Mouse (Mus musculus) MEL (cell line): Measurements from ENCODE around the gene Arhgap20. TPM values are rescaled to one million over a fixed set of nuclear protein-coding genes. Genes with fewer than 3 reads are reported as not detected.
A peak's percentile ranks its signal among the peaks of the same experiment; 100 is the strongest.

Source experiments
- DNase-seq: peaks from one replicate; pipeline ENCODE4 v3.0.0; 2011; ENCODE audit warnings: low read depth, low spot score
- H3K27ac ChIP-seq: 2 replicates; pipeline ENCODE4 v1.5.1; 2012; ENCODE audit warnings: low read depth, mild to moderate bottlenecking, control low read depth, low read length, moderate library complexity; ENCODE audit not compliant: control insufficient read depth
- H3K27me3 ChIP-seq, 2 experiments: fragments of 150-350 bp in 1 of 2; sonication (generic) in 1 of 2; 2 replicates each; pipeline ENCODE4 v1.6.1; 2012; ENCODE audit warnings: low read length in 2 of 2, mild to moderate bottlenecking in 2 of 2, improper control_type of control experiment in 1 of 2, moderate library complexity in 1 of 2; ENCODE audit not compliant: insufficient read depth in 2 of 2, control insufficient read depth in 1 of 2
- H3K36me3 ChIP-seq, 2 experiments: 2 replicates each; pipeline ENCODE4 v1.6.1; 2012 to 2014; ENCODE audit warnings: low read length in 2 of 2, improper control_type of control experiment in 1 of 2, inconsistent platforms in 1 of 2, mild to moderate bottlenecking in 1 of 2; ENCODE audit not compliant: insufficient read depth in 2 of 2, control insufficient read depth in 1 of 2
- H3K4me1 ChIP-seq, 2 experiments: fragments of 150-350 bp in 1 of 2; sonication (generic) in 1 of 2; 2 replicates each; pipeline ENCODE4 v1.6.1; 2012; ENCODE audit warnings: low read length in 2 of 2, improper control_type of control experiment in 1 of 2, mild to moderate bottlenecking in 1 of 2; ENCODE audit not compliant: insufficient read depth in 2 of 2, control insufficient read depth in 1 of 2
- H3K4me3 ChIP-seq, 2 experiments: fragments of 150-350 bp in 1 of 2; sonication (generic) in 1 of 2; 2 replicates each; pipeline ENCODE4 v1.5.1; 2012; ENCODE audit warnings: low read depth in 2 of 2, low read length in 2 of 2, mild to moderate bottlenecking in 2 of 2, moderate library complexity in 2 of 2, control low read depth in 1 of 2, improper control_type of control experiment in 1 of 2; ENCODE audit not compliant: control insufficient read depth in 1 of 2, insufficient read depth in 1 of 2
- H3K79me2 ChIP-seq: 2 replicates; pipeline ENCODE4 v1.6.1; 2012; ENCODE audit warnings: mild to moderate bottlenecking, low read length, moderate library complexity; ENCODE audit not compliant: control insufficient read depth, poor library complexity, insufficient read depth
- H3K9ac ChIP-seq: 2 replicates; pipeline ENCODE4 v1.6.1; 2012; ENCODE audit warnings: low read depth, mild to moderate bottlenecking, control low read depth, low read length, moderate library complexity; ENCODE audit not compliant: control insufficient read depth, poor library complexity, severe bottlenecking
- H3K9me3 ChIP-seq: fragments of 150-350 bp; sonication (generic); replicated peaks from 2 replicates; pipeline ENCODE4 v1.6.1; 2012; ENCODE audit warnings: mild to moderate bottlenecking, low read length, improper control_type of control experiment, moderate library complexity; ENCODE audit not compliant: insufficient read depth
- BHLHE40 ChIP-seq: IDR thresholded peaks from 2 replicates; pipeline ENCODE4 v1.6.1; 2012; ENCODE audit warnings: low read depth, mild to moderate bottlenecking, inconsistent platforms, low read length, improper control_type of control experiment, borderline replicate concordance
- CHD1 ChIP-seq: IDR thresholded peaks from 2 replicates; pipeline ENCODE4 v1.6.1; 2012; ENCODE audit warnings: low read depth, mild to moderate bottlenecking, inconsistent platforms, low read length, improper control_type of control experiment
- CHD2 ChIP-seq: IDR thresholded peaks from 2 replicates; pipeline ENCODE4 v1.6.1; 2011; ENCODE audit warnings: low read length, improper control_type of control experiment
- CTCF ChIP-seq, 3 experiments: IDR thresholded peaks in 2 of 3; conservative IDR thresholded peaks in 1 of 3; 2 replicates each; pipeline ENCODE4 v1.5.1; 2011 to 2012; ENCODE audit warnings: low read length in 3 of 3, low read depth in 2 of 3, mild to moderate bottlenecking in 2 of 3, improper control_type of control experiment in 1 of 3, inconsistent platforms in 1 of 3, mixed read lengths in 1 of 3, moderate library complexity in 1 of 3; ENCODE audit not compliant: control insufficient read depth in 1 of 3, insufficient read depth in 1 of 3, poor library complexity in 1 of 3, severe bottlenecking in 1 of 3
- E2F4 ChIP-seq: IDR thresholded peaks from 2 replicates; pipeline ENCODE4 v1.6.1; 2011; ENCODE audit warnings: low read depth, low read length, improper control_type of control experiment, borderline replicate concordance
- GABPA ChIP-seq: IDR thresholded peaks from 2 replicates; pipeline ENCODE4 v1.6.1; 2012; ENCODE audit warnings: low read depth, mild to moderate bottlenecking, inconsistent platforms, low read length, improper control_type of control experiment, moderate library complexity
- JUND ChIP-seq: IDR thresholded peaks from 2 replicates; pipeline ENCODE4 v1.6.1; 2011; ENCODE audit warnings: low read depth, mild to moderate bottlenecking, improper control_type of control experiment, low read length
- MAZ ChIP-seq: IDR thresholded peaks from 2 replicates; pipeline ENCODE4 v1.6.1; 2012; ENCODE audit warnings: low read depth, mild to moderate bottlenecking, inconsistent platforms, low read length, improper control_type of control experiment
- MEF2A ChIP-seq: IDR thresholded peaks from 2 replicates; pipeline ENCODE4 v1.6.1; 2014; ENCODE audit warnings: low read depth, mild to moderate bottlenecking, inconsistent platforms, low read length, improper control_type of control experiment; ENCODE audit not compliant: poor library complexity, insufficient replicate concordance, severe bottlenecking; ENCODE audit errors: extremely low read depth
- MXI1 ChIP-seq: IDR thresholded peaks from 2 replicates; pipeline ENCODE4 v1.6.1; 2011; ENCODE audit warnings: mild to moderate bottlenecking, low read depth, low read length, improper control_type of control experiment
- MYC ChIP-seq: IDR thresholded peaks from 2 replicates; pipeline ENCODE4 v1.6.1; 2011; ENCODE audit warnings: low read depth, mild to moderate bottlenecking, low read length, improper control_type of control experiment, moderate library complexity
- POLR2A ChIP-seq, 2 experiments: IDR thresholded peaks; 2 replicates each; pipeline ENCODE4 v1.6.1; 2011 to 2012; ENCODE audit warnings: low read length in 2 of 2, mild to moderate bottlenecking in 2 of 2, control low read depth in 1 of 2, improper control_type of control experiment in 1 of 2, low read depth in 1 of 2, moderate library complexity in 1 of 2; ENCODE audit not compliant: control insufficient read depth in 1 of 2, insufficient read depth in 1 of 2, poor library complexity in 1 of 2
- RCOR1 ChIP-seq: IDR thresholded peaks from 2 replicates; pipeline ENCODE4 v1.6.1; 2012; ENCODE audit warnings: low read depth, mild to moderate bottlenecking, inconsistent platforms, low read length, improper control_type of control experiment
- SIN3A ChIP-seq: IDR thresholded peaks from 2 replicates; pipeline ENCODE4 v1.6.1; 2012; ENCODE audit warnings: low read length, improper control_type of control experiment, inconsistent platforms
- SMC3 ChIP-seq: IDR thresholded peaks from 2 replicates; pipeline ENCODE4 v1.6.1; 2011; ENCODE audit warnings: low read depth, low read length, improper control_type of control experiment
- TBP ChIP-seq: IDR thresholded peaks from 2 replicates; pipeline ENCODE4 v1.8.0; 2011; ENCODE audit warnings: low read depth, low read length, improper control_type of control experiment
- USF2 ChIP-seq, 2 experiments: IDR thresholded peaks; 2 replicates each; pipeline ENCODE4 v1.6.1; 2011 to 2012; ENCODE audit warnings: improper control_type of control experiment in 2 of 2, low read length in 2 of 2, borderline replicate concordance in 1 of 2, inconsistent platforms in 1 of 2, low read depth in 1 of 2, mild to moderate bottlenecking in 1 of 2; ENCODE audit not compliant: insufficient read depth in 1 of 2
- ZC3H11A ChIP-seq: IDR thresholded peaks from 2 replicates; pipeline ENCODE4 v1.6.1; 2012; ENCODE audit warnings: low read depth, mild to moderate bottlenecking, inconsistent platforms, low read length, improper control_type of control experiment
- ZKSCAN1 ChIP-seq: IDR thresholded peaks from 2 replicates; pipeline ENCODE4 v1.6.1; 2012; ENCODE audit warnings: low read depth, mild to moderate bottlenecking, inconsistent platforms, low read length, improper control_type of control experiment, moderate library complexity
- ZNF384 ChIP-seq: IDR thresholded peaks from 2 replicates; pipeline ENCODE4 v1.6.1; 2012; ENCODE audit warnings: low read depth, mild to moderate bottlenecking, inconsistent platforms, low read length, improper control_type of control experiment
- polyA plus RNA-seq, 2 experiments: library from polyadenylated mRNA; stranded (reverse) in 1 of 2; unstranded in 1 of 2; fragments of >175 nt in 1 of 2; fragments of >200 nt in 1 of 2; gene quantifications; 2 replicates each; pipeline versions ENCODE4 v1.2.1 to v1.2.4; 2012; ENCODE audit warnings: low replicate concordance in 2 of 2, low read depth in 1 of 2; ENCODE audit not compliant: insufficient read length in 2 of 2, insufficient read depth in 1 of 2, missing spikeins in 1 of 2
- total RNA-seq: library from RNA; depleted of rRNA; stranded (reverse); fragments of 300-350 nt; gene quantifications from 2 replicates; pipeline ENCODE4 v1.2.3, GENCODE M21; 2012

Gene Arhgap20
- total and polyA plus RNA-seq, 3 experiments: not detected

GRCm38 (mm10) chr9:51750144-51750543, 15.0 kb upstream of the Arhgap20 start:
- H3K9me3 ChIP-seq: no peaks in the 10 kb centered on the region
- H3K4me1 ChIP-seq: no peaks in the 10 kb centered on the region
- H3K79me2 ChIP-seq: no peaks in the 10 kb centered on the region
- H3K9ac ChIP-seq: no peak overlapping the region
- no peak overlapping the region for H3K27ac ChIP-seq
- TF ChIP-seq ZC3H11A: no peak
- no peak for TF ChIP-seq MYC
- no peak for TF ChIP-seq CHD2
- TF ChIP-seq TBP: no peak
- TF ChIP-seq MAZ: no peak
- no peak for TF ChIP-seq POLR2A (IDR thresholded peaks at IDR 0.05; ENCODE audit: control insufficient read depth in 1 of 2, insufficient read depth in 1 of 2, low read depth in 1 of 2, low read length in 2 of 2, poor library complexity in 1 of 2)
- no peak for TF ChIP-seq RCOR1
- no peak for TF ChIP-seq E2F4
- TF ChIP-seq MXI1: no peak
- no peak for TF ChIP-seq USF2 (IDR thresholded peaks at IDR 0.05; ENCODE audit: borderline replicate concordance in 1 of 2, insufficient read depth in 1 of 2, low read depth in 1 of 2, low read length in 2 of 2)
- TF ChIP-seq CTCF (IDR thresholded peaks at IDR 0.05 in 2 of 3, conservative IDR thresholded peaks at IDR 0.05 in 1 of 3; ENCODE audit: control insufficient read depth in 1 of 3, insufficient read depth in 1 of 3, low read depth in 2 of 3, low read length in 3 of 3, poor library complexity in 1 of 3, severe bottlenecking in 1 of 3): no peak
- no peak for TF ChIP-seq JUND
- no peak for TF ChIP-seq SIN3A
- TF ChIP-seq BHLHE40: no peak
- TF ChIP-seq GABPA: no peak
- no peak for TF ChIP-seq ZKSCAN1
- TF ChIP-seq CHD1: no peak
- no peak for TF ChIP-seq ZNF384
- TF ChIP-seq SMC3: no peak
- no peak for TF ChIP-seq MEF2A
- no peaks in the 10 kb centered on the region; a peak in 2 of 4 replicates for H3K27me3 ChIP-seq
- DNase-seq: no peak
- no peaks in the 10 kb centered on the region for H3K36me3 ChIP-seq
- H3K4me3 ChIP-seq: no peak overlapping the region

DNA sequence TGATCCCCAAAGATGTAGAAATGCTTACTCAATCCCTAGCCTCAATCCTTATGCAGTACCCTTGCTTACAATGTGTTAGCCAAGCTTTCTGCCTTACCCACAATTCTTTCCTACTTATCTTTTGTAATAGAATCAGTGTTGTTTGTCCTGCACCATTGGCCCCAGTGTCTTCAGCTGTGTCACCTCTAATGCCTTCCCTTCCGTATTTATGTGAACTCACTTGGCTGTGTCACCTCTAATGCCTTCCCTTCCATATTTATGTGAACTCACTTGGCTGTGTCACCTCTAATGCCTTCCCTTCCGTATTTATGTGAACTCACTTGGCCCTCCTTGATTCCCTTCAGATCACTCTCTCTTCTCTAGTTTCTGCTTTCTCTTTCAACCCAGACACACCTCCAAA, 4.1 kb upstream of the Arhgap20 start:
- TF ChIP-seq MYC (no peak), POLR2A (IDR thresholded peaks at IDR 0.05; ENCODE audit: control insufficient read depth in 1 of 2, insufficient read depth in 1 of 2, low read depth in 1 of 2, low read length in 2 of 2, poor library complexity in 1 of 2) (no peak), TBP (no peak)
- Histone ChIP-seq H3K27me3 (no peaks in the 10 kb centered on the region; a peak in 1 of 4 replicates), H3K36me3 (no peaks in the 10 kb centered on the region), H3K27ac (no peak overlapping the region), H3K4me1 (no peaks in the 10 kb centered on the region), H3K9ac (no peak overlapping the region), H3K79me2 (no peaks in the 10 kb centered on the region), H3K9me3 (no peaks in the 10 kb centered on the region), H3K4me3 (no peak overlapping the region)
- peak; percentile 9 for DNase-seq
